Mouse (Mus musculus): Measurements from ENCODE around the gene Cd300ld5. TPM values are rescaled to one million over a fixed set of nuclear protein-coding genes. Genes with fewer than 3 reads are reported as not detected.

Gene Cd300ld5
- polyA plus RNA-seq, 1 experiment from 2014 or later = not detected

- 60% methylated on average over 5 of the region's 5 CpGs for WGBS
- Histone ChIP-seq H3K4me2 (no peak overlapping the region), H3K9ac (no peak overlapping the region), H3K36me3 (no peaks in the 10 kb centered on the region), H3K4me3 (no peak overlapping the region), H3K9me3 (replicated peaks) (no peaks in the 10 kb centered on the region), H3K27me3 (replicated peaks) (0 out of 2 replicates have a peak, but pooled peaks cover 4% of the 10 kb centered on the region), H3K27ac (ENCODE audit: poor library complexity, severe bottlenecking) (no peak overlapping the region), H3K4me1 (replicated peaks) (peaks cover 12% of the 10 kb centered on the region)
- no peak for ATAC-seq (ENCODE audit: insufficient number of reproducible peaks, low FRiP score)
These were observed 35.4 kb upstream of the Cd300ld5 start for GRCm38 (mm10) chr11:115073002-115073401.

GRCm38 (mm10) chr11:115071631-115072294, 34.2 kb upstream of the Cd300ld5 start:
- peaks cover 12% of the 10 kb centered on the region for H3K4me1 ChIP-seq (replicated peaks)
- 0 out of 2 replicates have a peak, but pooled peaks cover 4% of the 10 kb centered on the region for H3K27me3 ChIP-seq (replicated peaks)
- no peak for ATAC-seq (ENCODE audit: insufficient number of reproducible peaks, low FRiP score)
- H3K27ac ChIP-seq (ENCODE audit: poor library complexity, severe bottlenecking) = no peak overlapping the region
- 27% methylated on average over 14 of the region's 14 CpGs for WGBS
- H3K9me3 ChIP-seq (replicated peaks) = no peaks in the 10 kb centered on the region
- H3K36me3 ChIP-seq = no peaks in the 10 kb centered on the region
- no peak overlapping the region for H3K4me3 ChIP-seq
- H3K4me2 ChIP-seq = peak overlapping the region; percentile 26
- H3K9ac ChIP-seq = no peak overlapping the region

GRCm38 (mm10) chr11:115071015-115071551, 33.5 kb upstream of the Cd300ld5 start:
- no peaks in the 10 kb centered on the region for H3K9me3 ChIP-seq (replicated peaks)
- H3K4me1 ChIP-seq (replicated peaks) = peaks cover 12% of the 10 kb centered on the region
- H3K36me3 ChIP-seq = no peaks in the 10 kb centered on the region
- ATAC-seq (ENCODE audit: insufficient number of reproducible peaks, low FRiP score) = no peak
- H3K4me3 ChIP-seq = no peak overlapping the region
- H3K27me3 ChIP-seq (replicated peaks) = 0 out of 2 replicates have a peak, but pooled peaks cover 4% of the 10 kb centered on the region
- no peak overlapping the region for H3K9ac ChIP-seq
- peak overlapping the region; percentile 26 for H3K4me2 ChIP-seq
- WGBS = 14% methylated on average over 9 of the region's 9 CpGs
- no peak overlapping the region for H3K27ac ChIP-seq (ENCODE audit: poor library complexity, severe bottlenecking)

- Histone ChIP-seq H3K36me3 (no peaks in the 10 kb centered on the region), H3K9me3 (replicated peaks) (no peaks in the 10 kb centered on the region), H3K4me3 (no peak overlapping the region), H3K9ac (no peak overlapping the region), H3K27ac (ENCODE audit: poor library complexity, severe bottlenecking) (no peak overlapping the region), H3K27me3 (replicated peaks) (0 out of 2 replicates have a peak, but pooled peaks cover 4% of the 10 kb centered on the region), H3K4me1 (replicated peaks) (peaks cover 8% of the 10 kb centered on the region; the same call in 1 of the 2 replicates), H3K4me2 (no peak overlapping the region)
- ATAC-seq (ENCODE audit: insufficient number of reproducible peaks, low FRiP score) = no peak
- 59% methylated on average over 6 of the region's 6 CpGs for WGBS
These were observed 29.2 kb upstream of the Cd300ld5 start for GRCm38 (mm10) chr11:115066768-115067167.

- no peaks in the 10 kb centered on the region for H3K36me3 ChIP-seq
These were observed 24.5 kb upstream of the Cd300ld5 start, which contains the start of gene Cd300e for GRCm38 (mm10) chr11:115062077-115062476. Cd300e (minus strand) TSS chr11:115062177.

GRCm38 (mm10) chr11:115059797-115060196, 22.2 kb upstream of the Cd300ld5 start:
- Histone ChIP-seq H3K36me3 (no peaks in the 10 kb centered on the region), H3K27me3 (replicated peaks) (no peaks in the 10 kb centered on the region; the same call in 1 of the 2 replicates), H3K4me1 (replicated peaks) (no peaks in the 10 kb centered on the region), H3K27ac (ENCODE audit: poor library complexity, severe bottlenecking) (no peak overlapping the region), H3K9me3 (replicated peaks) (no peaks in the 10 kb centered on the region), H3K9ac (no peak overlapping the region), H3K4me2 (no peak overlapping the region), H3K4me3 (no peak overlapping the region)
- ATAC-seq (ENCODE audit: insufficient number of reproducible peaks, low FRiP score) = no peak
- WGBS = 61% methylated on average over 2 of the region's 2 CpGs

More at GRCm38 (mm10) chr11:115062077-115062476, 24.5 kb upstream of the Cd300ld5 start, which contains the start of gene Cd300e:
- no peaks in the 10 kb centered on the region for H3K9me3 ChIP-seq (replicated peaks)
- no peak within 1 kb of the TSS for H3K4me3 ChIP-seq
- H3K27ac ChIP-seq (ENCODE audit: poor library complexity, severe bottlenecking) = no peak within 1 kb of the TSS
- H3K4me1 ChIP-seq (replicated peaks) = no peaks in the 10 kb centered on the region
- no peak within 1 kb of the TSS for H3K9ac ChIP-seq
- no peaks in the 10 kb centered on the region; the same call in 1 of the 2 replicates for H3K27me3 ChIP-seq (replicated peaks)
- 39% methylated on average over 5 of the region's 5 CpGs for WGBS
- H3K4me2 ChIP-seq = no peak within 1 kb of the TSS
- no peak for ATAC-seq (ENCODE audit: insufficient number of reproducible peaks, low FRiP score)

- Histone ChIP-seq H3K4me2 (no peak overlapping the region), H3K36me3 (no peaks in the 10 kb centered on the region), H3K27ac (ENCODE audit: poor library complexity, severe bottlenecking) (no peak overlapping the region), H3K9ac (no peak overlapping the region), H3K9me3 (replicated peaks) (no peaks in the 10 kb centered on the region), H3K4me3 (no peak overlapping the region), H3K4me1 (replicated peaks) (no peaks in the 10 kb centered on the region), H3K27me3 (replicated peaks) (no peaks in the 10 kb centered on the region; the same call in 1 of the 2 replicates)
- WGBS = 77% methylated on average over 4 of the region's 4 CpGs
- no peak for ATAC-seq (ENCODE audit: insufficient number of reproducible peaks, low FRiP score)
These were observed 21.1 kb upstream of the Cd300ld5 start for GRCm38 (mm10) chr11:115058701-115059100.

- Histone ChIP-seq H3K27ac (ENCODE audit: poor library complexity, severe bottlenecking) (no peak overlapping the region), H3K4me3 (no peak overlapping the region), H3K9me3 (replicated peaks) (no peaks in the 10 kb centered on the region), H3K27me3 (replicated peaks) (peaks cover 3% of the 10 kb centered on the region; the same call in 1 of the 2 replicates), H3K9ac (no peak overlapping the region), H3K4me1 (replicated peaks) (no peaks in the 10 kb centered on the region), H3K4me2 (no peak overlapping the region), H3K36me3 (no peaks in the 10 kb centered on the region)
- no peak for ATAC-seq (ENCODE audit: insufficient number of reproducible peaks, low FRiP score)
These were observed 17.0 kb upstream of the Cd300ld5 start for GRCm38 (mm10) chr11:115054537-115054936.

GRCm38 (mm10) chr11:115052991-115053390, 15.4 kb upstream of the Cd300ld5 start:
- ATAC-seq (ENCODE audit: insufficient number of reproducible peaks, low FRiP score) = no peak
- no peak overlapping the region for H3K9ac ChIP-seq
- no peaks in the 10 kb centered on the region for H3K4me1 ChIP-seq (replicated peaks)
- peaks cover 3% of the 10 kb centered on the region; the same call in 1 of the 2 replicates for H3K27me3 ChIP-seq (replicated peaks)
- no peaks in the 10 kb centered on the region for H3K9me3 ChIP-seq (replicated peaks)
- no peak overlapping the region for H3K4me3 ChIP-seq
- H3K36me3 ChIP-seq = no peaks in the 10 kb centered on the region
- H3K27ac ChIP-seq (ENCODE audit: poor library complexity, severe bottlenecking) = no peak overlapping the region
- no peak overlapping the region for H3K4me2 ChIP-seq
- 92% methylated on average over 1 of the region's 1 CpGs for WGBS

- ATAC-seq (ENCODE audit: insufficient number of reproducible peaks, low FRiP score) = no peak
- Histone ChIP-seq H3K9ac (no peak overlapping the region), H3K27me3 (replicated peaks) (peaks cover 3% of the 10 kb centered on the region; the same call in 1 of the 2 replicates), H3K4me3 (no peak overlapping the region), H3K9me3 (replicated peaks) (no peaks in the 10 kb centered on the region), H3K4me2 (no peak overlapping the region), H3K36me3 (no peaks in the 10 kb centered on the region), H3K4me1 (replicated peaks) (no peaks in the 10 kb centered on the region), H3K27ac (ENCODE audit: poor library complexity, severe bottlenecking) (no peak overlapping the region)
- 2% methylated on average over 9 of the region's 9 CpGs for WGBS
These were observed 14.6 kb upstream of the Cd300ld5 start for GRCm38 (mm10) chr11:115052206-115052605.

- 39% methylated on average over 3 of the region's 3 CpGs for WGBS
These were observed 11.8 kb upstream of the Cd300ld5 start for GRCm38 (mm10) chr11:115049282-115049895.

More at GRCm38 (mm10) chr11:115049282-115049895, 11.8 kb upstream of the Cd300ld5 start:
- H3K4me3 ChIP-seq = no peak overlapping the region
- H3K4me2 ChIP-seq = no peak overlapping the region
- no peak overlapping the region for H3K9ac ChIP-seq
- H3K36me3 ChIP-seq = no peaks in the 10 kb centered on the region
- H3K27me3 ChIP-seq (replicated peaks) = 0 out of 2 replicates have a peak, but pooled peaks cover 3% of the 10 kb centered on the region
- no peak for ATAC-seq (ENCODE audit: insufficient number of reproducible peaks, low FRiP score)
- no peaks in the 10 kb centered on the region for H3K9me3 ChIP-seq (replicated peaks)
- H3K4me1 ChIP-seq (replicated peaks) = no peaks in the 10 kb centered on the region
- H3K27ac ChIP-seq (ENCODE audit: poor library complexity, severe bottlenecking) = no peak overlapping the region

All from heart, embryonic 12.5 days (tissue).